Mouse (Mus musculus): ENCODE measurements around the gene Prrx2. TPM values are rescaled to one million over a fixed set of nuclear protein-coding genes. Genes with fewer than 3 reads are reported as not detected.
A peak's percentile ranks its signal among the peaks of the same experiment; 100 is the strongest.

Gene Prrx2
- polyA plus RNA-seq, 1 experiment from 2014 or later, result 10.6 TPM

DNA sequence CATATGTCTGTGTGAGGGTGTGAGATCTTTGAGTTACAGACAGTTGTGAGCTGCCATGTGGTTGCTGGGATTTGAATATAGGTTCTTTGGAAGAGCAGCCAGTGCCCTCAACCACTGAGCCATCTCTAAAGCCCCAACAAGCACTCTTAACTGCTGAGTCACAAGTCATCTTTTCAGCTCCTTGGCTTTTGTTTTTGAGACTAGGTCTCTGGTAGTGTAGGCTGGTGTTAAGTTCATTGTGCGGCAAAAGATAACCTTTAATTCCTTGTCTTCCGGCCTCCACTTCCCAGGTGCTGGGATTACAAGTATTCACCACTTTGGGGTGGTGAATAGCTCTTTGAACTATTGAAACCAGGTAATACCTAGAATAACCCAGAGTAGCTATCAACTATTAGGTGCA lies 28.8 kb upstream of the Prrx2 start:
- Histone ChIP-seq H3K4me1 (peaks cover 55% of the 10 kb centered on the region), H3K9ac (no peak overlapping the region), H3K36me3 (peaks cover 4% of the 10 kb centered on the region; the same call in 1 of the 2 replicates), H3K4me3 (replicated peaks) (no peak overlapping the region), H3K27me3 (peaks cover 10% of the 10 kb centered on the region), H3K9me3 (replicated peaks) (no peaks in the 10 kb centered on the region), H3K27ac (no peak overlapping the region), H3K4me2 (no peak overlapping the region)
- WGBS, result 94% methylated on average over 2 of the region's 2 CpGs
- ATAC-seq (replicated peaks; ENCODE audit: low FRiP score), result no peak

DNA sequence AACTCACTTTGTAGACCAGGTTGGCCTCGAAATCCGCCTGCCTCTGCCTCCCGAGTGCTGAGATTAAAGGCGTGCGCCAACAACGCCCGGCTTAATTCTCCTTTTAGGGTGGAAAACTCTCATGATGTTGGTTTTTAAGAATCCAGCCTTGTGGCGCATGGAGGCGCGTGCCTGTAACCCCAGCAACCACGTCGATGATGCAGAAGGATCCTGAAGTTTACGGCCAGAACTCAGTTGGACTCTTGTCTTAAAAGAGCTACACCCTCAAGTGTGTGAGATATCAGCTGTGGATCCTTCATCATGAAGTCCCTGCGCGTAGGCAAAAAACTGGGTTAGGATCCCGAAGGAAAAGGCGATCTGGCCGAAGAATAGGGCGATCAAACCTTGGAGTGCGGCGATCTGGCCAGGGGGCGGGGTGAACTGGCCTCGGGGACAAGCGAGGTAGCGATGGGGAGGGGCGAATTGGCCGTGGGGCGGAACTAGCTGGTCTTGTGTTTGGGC lies 27.6 kb upstream of the Prrx2 start:
- Histone ChIP-seq H3K9me3 (replicated peaks) (no peaks in the 10 kb centered on the region), H3K4me1 (peaks cover 43% of the 10 kb centered on the region), H3K4me3 (replicated peaks) (peak overlapping the region; percentile 81), H3K4me2 (peak overlapping the region; percentile 88), H3K27me3 (peaks cover under 1% of the 10 kb centered on the region; the same call in 1 of the 2 replicates), H3K27ac (peak overlapping the region; percentile 82), H3K9ac (peak overlapping the region; percentile 51), H3K36me3 (peaks cover 8% of the 10 kb centered on the region; the same call in 1 of the 2 replicates)
- no peak; the same call in 1 of the 2 replicates for ATAC-seq (replicated peaks; ENCODE audit: low FRiP score)
- WGBS, result 10% methylated on average over 28 of the region's 28 CpGs

DNA sequence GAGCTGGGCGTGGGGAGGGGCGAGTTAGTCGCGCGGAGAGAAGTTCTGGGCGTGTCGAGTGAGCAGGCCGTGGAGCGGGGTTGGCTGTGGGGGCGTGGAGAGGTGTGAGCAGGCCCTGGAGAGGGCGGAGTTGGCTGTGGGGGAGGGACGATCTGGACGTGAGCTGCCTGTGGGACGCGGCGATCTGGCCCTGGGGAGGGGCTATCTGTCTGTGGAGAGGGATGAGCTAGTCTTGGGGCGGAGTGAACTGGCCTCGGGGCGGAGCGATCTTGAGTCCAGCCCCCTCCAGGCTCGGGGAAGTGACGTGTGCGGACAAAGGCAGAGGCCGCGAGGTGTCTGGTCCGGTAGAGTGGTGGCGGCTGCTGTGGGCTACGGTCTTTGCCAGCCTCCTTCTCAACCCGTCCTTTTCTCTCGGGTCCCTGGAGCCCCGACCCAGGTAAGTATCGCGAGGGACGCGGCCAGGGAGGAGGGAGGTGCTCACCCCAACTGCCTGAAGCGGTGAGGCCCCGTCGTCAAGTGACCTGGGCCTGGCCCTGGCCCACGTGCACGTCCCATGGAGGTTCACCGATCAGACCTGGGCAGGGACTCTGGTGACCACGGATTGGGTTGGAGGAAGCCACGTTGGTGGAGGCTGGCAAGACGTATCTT lies 27.0 kb upstream of the Prrx2 start, which contains the start of gene Ntmt1:
TSS of gene Ntmt1 (plus strand) at position 179 of the 648 bp plus-strand sequence.
- Histone ChIP-seq H3K4me1 (peaks cover 42% of the 10 kb centered on the region), H3K36me3 (peaks cover 14% of the 10 kb centered on the region), H3K27ac (peak within 1 kb of the TSS; percentile 85), H3K4me3 (replicated peaks) (peak within 1 kb of the TSS; percentile 81), H3K4me2 (peak within 1 kb of the TSS; percentile 88), H3K9ac (peak within 1 kb of the TSS; percentile 91), H3K27me3 (no peaks in the 10 kb centered on the region), H3K9me3 (replicated peaks) (no peaks in the 10 kb centered on the region)
- ATAC-seq (replicated peaks; ENCODE audit: low FRiP score), result peak; percentile 97
- under 1% methylated on average over 43 of the region's 44 CpGs for WGBS

DNA sequence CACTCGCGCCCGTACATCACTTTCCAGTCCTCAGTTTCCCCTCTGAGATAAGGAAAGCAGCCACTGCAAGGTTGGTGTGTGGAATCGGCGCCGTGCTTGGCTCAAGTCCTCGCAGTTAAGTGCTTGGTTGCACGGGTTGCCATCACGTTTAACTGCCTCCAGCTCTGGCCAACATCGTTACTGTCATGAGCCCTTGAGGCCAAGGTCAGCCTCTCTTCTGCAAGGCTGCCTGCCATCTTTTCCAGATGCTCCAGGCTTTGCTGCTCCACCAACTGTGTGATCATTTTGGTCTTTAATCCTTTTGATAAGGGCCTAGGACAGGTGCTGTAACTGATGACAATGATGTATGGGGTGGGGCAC lies 26.5 kb upstream of the Prrx2 start:
- ATAC-seq (replicated peaks; ENCODE audit: low FRiP score), result no peak
- H3K4me2 ChIP-seq, result peak overlapping the region; percentile 88
- 3% methylated on average over 10 of the region's 10 CpGs for WGBS

DNA sequence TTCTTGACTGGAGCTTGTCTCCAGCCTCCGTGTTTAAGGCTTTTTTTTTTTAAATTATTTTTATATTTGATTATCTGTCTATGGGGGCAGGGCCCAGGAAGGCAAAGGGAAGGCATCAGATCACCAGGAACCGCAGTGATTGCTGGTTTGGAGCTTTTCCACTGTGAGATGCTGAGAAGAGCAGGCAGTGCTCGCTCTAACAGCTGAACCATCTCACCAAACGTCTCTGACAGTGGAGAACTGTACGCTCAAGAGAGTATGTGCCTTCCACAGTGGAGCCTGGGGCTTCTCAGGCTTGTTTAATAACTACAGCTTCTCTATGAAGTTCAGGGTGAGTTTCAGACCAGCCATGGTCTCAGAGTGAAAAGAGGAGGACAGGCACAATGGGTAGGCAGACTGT lies 25.3 kb upstream of the Prrx2 start:
- no peaks in the 10 kb centered on the region for H3K9me3 ChIP-seq (replicated peaks)
- no peaks in the 10 kb centered on the region for H3K27me3 ChIP-seq
- H3K4me3 ChIP-seq (replicated peaks), result no peak overlapping the region; the same call in 1 of the 2 replicates
- no peak overlapping the region; the same call in 1 of the 2 replicates for H3K27ac ChIP-seq
- peak overlapping the region; percentile 88 for H3K4me2 ChIP-seq
- WGBS, result 55% methylated on average over 5 of the region's 5 CpGs
- H3K4me1 ChIP-seq, result peaks cover 32% of the 10 kb centered on the region
- ATAC-seq (replicated peaks; ENCODE audit: low FRiP score), result no peak
- H3K9ac ChIP-seq, result no peak overlapping the region
- peaks cover 31% of the 10 kb centered on the region for H3K36me3 ChIP-seq

More for the DNA sequence above, 26.5 kb upstream of the Prrx2 start:
- peaks cover 37% of the 10 kb centered on the region for H3K4me1 ChIP-seq
- H3K4me3 ChIP-seq (replicated peaks), result peak overlapping the region; percentile 81
- peak overlapping the region; percentile 91 for H3K9ac ChIP-seq
- H3K27ac ChIP-seq, result peak overlapping the region; percentile 85; the same call in 1 of the 2 replicates
- H3K9me3 ChIP-seq (replicated peaks), result no peaks in the 10 kb centered on the region
- H3K36me3 ChIP-seq, result peaks cover 19% of the 10 kb centered on the region
- H3K27me3 ChIP-seq, result no peaks in the 10 kb centered on the region

DNA sequence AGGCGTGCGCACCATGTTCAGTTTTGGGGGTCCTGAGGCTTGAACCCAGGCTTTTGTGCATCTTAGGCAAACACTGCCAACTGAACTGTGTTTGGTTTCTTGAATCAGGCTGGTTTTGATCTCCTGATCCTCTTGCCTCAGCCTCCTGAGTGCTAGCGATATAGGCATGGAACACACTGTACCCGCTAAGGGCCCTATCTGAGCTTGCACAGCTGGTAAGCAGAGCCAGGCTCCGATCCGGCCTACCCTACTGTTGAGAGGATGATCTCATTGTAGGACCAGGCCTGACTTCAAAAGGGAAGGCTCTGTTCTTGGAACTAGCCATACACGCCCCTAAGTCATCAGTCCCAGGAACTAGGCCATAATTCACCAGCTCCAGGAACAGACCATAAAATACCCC lies 24.2 kb upstream of the Prrx2 start:
- Histone ChIP-seq H3K27me3 (no peaks in the 10 kb centered on the region), H3K36me3 (peaks cover 42% of the 10 kb centered on the region), H3K9ac (no peak overlapping the region), H3K9me3 (replicated peaks) (no peaks in the 10 kb centered on the region), H3K4me3 (replicated peaks) (no peak overlapping the region), H3K4me2 (no peak overlapping the region), H3K4me1 (peaks cover 32% of the 10 kb centered on the region), H3K27ac (no peak overlapping the region)
- WGBS, result 62% methylated on average over 7 of the region's 7 CpGs
- ATAC-seq (replicated peaks; ENCODE audit: low FRiP score), result no peak

DNA sequence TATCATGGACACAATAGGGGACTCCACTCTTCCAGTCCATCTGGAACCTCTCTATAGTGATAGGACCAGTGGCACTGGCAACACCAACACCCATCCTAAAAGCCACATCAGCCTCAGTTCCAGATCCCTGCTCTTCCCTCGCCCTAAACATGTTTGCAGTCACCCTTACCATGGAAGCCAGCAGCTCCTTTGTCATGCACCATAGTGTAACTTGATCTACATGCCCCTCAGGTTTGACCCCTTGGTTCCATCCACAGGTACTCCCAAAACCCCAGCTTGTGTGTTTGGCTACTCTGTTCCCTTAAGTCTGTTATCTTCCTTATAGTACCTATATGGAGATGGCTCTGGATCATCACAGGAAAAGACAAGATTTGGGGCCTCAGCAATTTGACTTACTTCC lies 18.4 kb upstream of the Prrx2 start:
- peaks cover 83% of the 10 kb centered on the region for H3K36me3 ChIP-seq
- peaks cover 3% of the 10 kb centered on the region; the same call in 1 of the 2 replicates for H3K9me3 ChIP-seq (replicated peaks)
- WGBS, result 96% methylated on average over 1 of the region's 1 CpGs
- H3K4me2 ChIP-seq, result no peak overlapping the region
- H3K27me3 ChIP-seq, result no peaks in the 10 kb centered on the region
- H3K4me1 ChIP-seq, result peaks cover 11% of the 10 kb centered on the region; the same call in 1 of the 2 replicates
- no peak for ATAC-seq (replicated peaks; ENCODE audit: low FRiP score)
- no peak overlapping the region for H3K9ac ChIP-seq
- H3K4me3 ChIP-seq (replicated peaks), result no peak overlapping the region
- H3K27ac ChIP-seq, result no peak overlapping the region

DNA sequence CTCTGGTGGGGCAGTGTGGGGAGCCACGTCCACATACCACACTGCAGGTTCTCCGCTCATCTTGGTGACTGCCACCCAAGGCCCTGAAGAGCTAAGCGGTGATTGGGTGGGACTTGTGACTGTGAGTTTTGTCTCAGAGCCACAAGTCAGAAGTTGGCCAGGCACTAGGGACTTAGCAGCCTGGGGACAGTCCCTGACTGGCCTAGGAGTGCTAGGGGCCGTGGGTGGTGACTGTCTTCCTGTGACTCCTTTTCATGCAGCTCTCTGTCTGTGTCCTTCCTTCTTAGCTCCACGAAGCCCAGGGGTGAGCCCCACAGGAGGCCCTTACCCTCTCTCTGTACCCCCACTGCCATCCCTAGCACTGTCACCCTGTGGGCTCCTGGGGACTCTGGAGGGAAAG lies 14.9 kb upstream of the Prrx2 start:
- WGBS, result 93% methylated on average over 5 of the region's 5 CpGs
- Histone ChIP-seq H3K27me3 (no peaks in the 10 kb centered on the region), H3K4me3 (replicated peaks) (no peak overlapping the region), H3K36me3 (peaks cover 86% of the 10 kb centered on the region), H3K4me2 (no peak overlapping the region), H3K27ac (no peak overlapping the region), H3K9ac (no peak overlapping the region), H3K4me1 (peaks cover 32% of the 10 kb centered on the region), H3K9me3 (replicated peaks) (peaks cover 3% of the 10 kb centered on the region; the same call in 1 of the 2 replicates)
- no peak for ATAC-seq (replicated peaks; ENCODE audit: low FRiP score)

DNA sequence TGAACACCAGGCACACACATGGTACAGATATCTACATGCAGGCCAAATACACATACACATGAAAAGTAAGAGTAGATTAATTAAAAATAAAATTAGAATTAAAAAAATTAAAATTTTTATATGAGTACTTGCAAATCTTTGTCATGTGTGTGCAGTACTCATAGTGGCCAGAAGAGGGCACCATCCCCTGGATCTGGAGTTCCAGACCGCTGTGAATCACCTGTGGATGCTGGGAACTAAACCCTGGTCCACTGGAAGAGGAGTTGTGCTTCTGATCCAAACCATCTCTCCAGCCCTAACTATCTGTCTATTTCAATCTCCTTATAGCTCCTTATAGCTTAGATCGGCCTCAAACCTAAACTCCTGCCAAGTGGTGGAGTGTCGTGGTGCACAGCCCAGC lies 13.7 kb upstream of the Prrx2 start:
- H3K9ac ChIP-seq, result no peak overlapping the region
- peaks cover 32% of the 10 kb centered on the region for H3K4me1 ChIP-seq
- no peak overlapping the region for H3K4me3 ChIP-seq (replicated peaks)
- 90% methylated on average over 3 of the region's 3 CpGs for WGBS
- H3K9me3 ChIP-seq (replicated peaks), result peaks cover 3% of the 10 kb centered on the region; the same call in 1 of the 2 replicates
- no peak for ATAC-seq (replicated peaks; ENCODE audit: low FRiP score)
- H3K27ac ChIP-seq, result no peak overlapping the region
- H3K36me3 ChIP-seq, result peaks cover 86% of the 10 kb centered on the region
- no peaks in the 10 kb centered on the region for H3K27me3 ChIP-seq
- no peak overlapping the region for H3K4me2 ChIP-seq

DNA sequence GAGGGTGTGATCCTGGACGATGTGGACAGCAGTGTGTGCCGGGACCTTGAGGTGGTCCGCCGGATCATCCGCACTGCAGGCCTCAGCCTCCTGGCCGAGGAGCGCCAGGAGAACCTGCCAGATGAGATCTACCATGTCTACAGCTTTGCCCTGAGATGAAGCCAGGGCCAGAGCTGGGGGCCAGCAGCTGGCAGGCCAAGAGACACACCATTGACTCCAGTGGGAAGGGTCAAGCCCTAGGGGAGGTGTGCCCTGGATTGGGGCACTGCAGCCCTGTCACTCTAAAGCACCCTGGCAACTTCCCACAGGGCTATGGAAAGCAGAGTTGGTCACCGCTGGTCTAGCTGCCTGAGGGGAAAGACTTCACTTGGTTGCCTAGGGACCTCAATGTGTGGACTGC lies 12.3 kb upstream of the Prrx2 start:
- ATAC-seq (replicated peaks; ENCODE audit: low FRiP score), result no peak
- peaks cover 83% of the 10 kb centered on the region for H3K36me3 ChIP-seq

DNA sequence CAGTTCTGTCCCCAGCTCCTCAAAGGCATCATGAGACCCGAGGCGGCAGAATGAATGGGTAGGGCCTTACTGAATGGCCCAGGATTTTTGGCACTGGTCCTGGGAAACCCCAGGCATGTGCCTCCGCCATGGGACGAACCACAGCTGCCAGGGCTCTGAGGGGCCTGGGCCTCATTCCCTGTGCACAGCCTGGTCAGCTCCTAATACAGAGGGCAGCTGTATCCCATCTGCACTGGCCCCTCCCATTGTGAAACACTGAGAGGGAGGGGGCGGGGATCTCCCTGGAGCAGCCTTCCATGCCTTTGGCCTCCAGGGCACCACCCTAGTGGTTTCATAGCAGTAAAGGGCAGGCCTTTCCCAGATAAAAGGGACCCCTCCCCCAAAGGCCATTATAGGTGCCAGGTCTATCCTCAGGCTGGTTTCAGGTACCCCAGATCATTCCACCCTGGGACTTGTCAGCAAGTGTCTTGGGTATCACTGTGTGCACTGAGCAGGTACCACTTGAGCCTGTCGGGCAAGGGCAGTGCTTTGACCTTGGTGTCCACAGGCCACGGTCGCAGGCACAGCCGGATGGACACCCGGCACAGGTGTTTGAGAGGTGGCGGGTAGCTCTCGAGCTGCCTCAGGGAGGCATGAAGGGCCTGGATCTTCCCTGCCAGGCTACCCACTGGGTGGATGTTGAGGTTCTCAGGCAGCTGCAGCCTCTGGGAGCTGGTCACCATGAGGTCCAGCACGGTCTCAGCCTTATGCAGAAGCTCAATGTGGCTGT lies 11.2 kb upstream of the Prrx2 start:
- peaks cover 40% of the 10 kb centered on the region for H3K4me1 ChIP-seq
- peaks cover 78% of the 10 kb centered on the region for H3K36me3 ChIP-seq
- ATAC-seq (replicated peaks; ENCODE audit: low FRiP score), result peak; percentile 66
- H3K27ac ChIP-seq, result peak overlapping the region; percentile 69
- WGBS, result 63% methylated on average over 13 of the region's 13 CpGs
- no peak overlapping the region for H3K4me2 ChIP-seq
- H3K27me3 ChIP-seq, result no peaks in the 10 kb centered on the region
- H3K9ac ChIP-seq, result no peak overlapping the region
- H3K4me3 ChIP-seq (replicated peaks), result no peak overlapping the region
- peaks cover 3% of the 10 kb centered on the region; the same call in 1 of the 2 replicates for H3K9me3 ChIP-seq (replicated peaks)

More for the DNA sequence above, 12.3 kb upstream of the Prrx2 start:
- Histone ChIP-seq H3K27ac (0 out of 2 replicates have a peak overlapping the region, but pooled peaks have one; percentile 69), H3K4me2 (no peak overlapping the region), H3K4me1 (peaks cover 42% of the 10 kb centered on the region), H3K9me3 (replicated peaks) (peaks cover 3% of the 10 kb centered on the region; the same call in 1 of the 2 replicates), H3K9ac (no peak overlapping the region), H3K4me3 (replicated peaks) (no peak overlapping the region), H3K27me3 (no peaks in the 10 kb centered on the region)
- WGBS, result 90% methylated on average over 8 of the region's 8 CpGs
